Mouse (Mus musculus): ENCODE data around the gene Nme7.
A peak's percentile ranks its signal among the peaks of the same experiment; 100 is the strongest.

Gene Nme7

GRCm38 (mm10) chr1:164434049-164434448 lies 130.1 kb downstream of the Nme7 start:
- DNase-seq (ENCODE audit: low read depth, low spot score), result no peak

DNA sequence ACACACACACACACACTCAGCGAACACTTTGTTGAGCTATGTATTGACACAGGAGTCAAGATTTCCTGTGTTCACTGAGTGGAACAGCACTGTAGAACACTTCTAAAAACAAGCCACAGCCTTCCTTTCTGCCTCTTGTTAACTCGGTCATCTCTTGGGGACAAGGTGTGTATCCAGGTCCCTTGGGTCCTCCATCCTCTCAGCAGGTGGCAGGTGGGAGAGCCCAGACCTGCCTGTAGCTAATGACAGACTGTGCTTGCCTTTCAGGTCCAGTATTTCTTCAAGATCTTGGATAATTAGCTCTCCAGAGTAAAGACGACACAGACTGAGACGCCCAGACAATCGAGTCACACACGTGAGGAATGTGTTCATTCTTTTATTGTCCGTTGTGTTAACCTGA lies 132.8 kb downstream of the Nme7 start:
- no peak for DNase-seq (ENCODE audit: low read depth, low spot score)

DNA sequence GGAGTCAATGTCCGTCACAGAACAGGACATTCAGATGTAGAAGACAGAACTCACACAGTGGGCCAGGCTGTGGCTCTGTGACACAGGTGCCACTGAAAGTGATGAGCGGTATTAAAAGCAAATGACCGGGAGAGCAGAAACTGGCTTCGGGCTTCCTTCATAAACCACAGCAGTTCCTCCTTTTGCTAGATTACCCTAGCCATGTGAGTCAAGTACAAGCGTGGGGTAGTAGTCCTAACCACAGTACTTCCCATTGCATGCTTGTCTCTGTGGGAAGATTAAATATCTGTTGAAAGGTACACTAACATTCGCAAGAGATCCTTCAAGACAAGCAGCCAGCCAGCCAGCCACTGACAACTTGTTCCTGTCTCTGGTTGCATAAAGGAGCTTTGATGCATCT lies 136.3 kb downstream of the Nme7 start:
- DNase-seq (ENCODE audit: low read depth, low spot score), result no peak

- no peak for DNase-seq (ENCODE audit: low read depth, low spot score)
These were observed 136.9 kb downstream of the Nme7 start for GRCm38 (mm10) chr1:164440708-164441407.

GRCm38 (mm10) chr1:164441408-164441974 lies 137.6 kb downstream of the Nme7 start:
- DNase-seq (ENCODE audit: low read depth, low spot score), result no peak

- DNase-seq (ENCODE audit: low read depth, low spot score), result no peak
These were observed 141.8 kb downstream of the Nme7 start for GRCm38 (mm10) chr1:164445620-164446162.

DNA sequence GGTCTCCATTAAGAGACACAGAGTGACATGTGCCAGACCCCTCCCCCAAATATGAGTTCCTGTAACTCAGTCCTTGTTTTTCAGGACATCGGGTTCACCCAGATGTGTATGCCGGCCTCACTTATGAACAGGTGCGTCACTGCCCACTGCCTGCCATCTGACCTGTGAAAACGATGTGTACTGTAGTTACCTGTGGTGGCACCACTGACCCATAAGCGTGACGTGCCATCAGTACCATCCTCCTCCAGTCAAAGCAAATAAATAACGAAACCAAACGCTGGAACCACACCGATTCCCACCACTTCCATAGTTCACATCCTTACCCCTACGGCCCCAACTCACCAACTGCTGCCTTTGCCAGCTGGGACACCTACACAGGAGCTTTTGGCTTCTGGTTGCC lies 142.6 kb downstream of the Nme7 start:
- no peak for DNase-seq (ENCODE audit: low read depth, low spot score)

DNA sequence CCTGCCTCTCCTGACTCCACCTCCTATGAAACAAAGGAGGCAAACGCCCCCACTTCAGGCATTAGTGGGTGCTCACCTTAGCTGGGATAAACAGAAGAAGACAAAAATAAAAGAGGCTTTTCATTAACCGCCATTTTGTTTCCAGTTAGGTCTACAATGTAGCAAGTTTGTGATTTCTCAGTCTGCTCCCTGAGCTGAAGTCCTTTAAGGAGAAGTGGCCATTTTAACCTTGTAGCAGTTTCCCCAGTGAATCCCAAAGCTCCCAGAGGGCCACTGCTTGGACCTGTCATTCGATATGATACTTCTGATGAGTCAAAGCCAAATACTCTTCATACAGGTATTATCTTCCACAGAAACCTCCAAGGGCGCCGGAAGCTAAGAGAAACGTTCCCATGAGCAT lies 143.6 kb downstream of the Nme7 start:
- DNase-seq (ENCODE audit: low read depth, low spot score), result no peak

DNA sequence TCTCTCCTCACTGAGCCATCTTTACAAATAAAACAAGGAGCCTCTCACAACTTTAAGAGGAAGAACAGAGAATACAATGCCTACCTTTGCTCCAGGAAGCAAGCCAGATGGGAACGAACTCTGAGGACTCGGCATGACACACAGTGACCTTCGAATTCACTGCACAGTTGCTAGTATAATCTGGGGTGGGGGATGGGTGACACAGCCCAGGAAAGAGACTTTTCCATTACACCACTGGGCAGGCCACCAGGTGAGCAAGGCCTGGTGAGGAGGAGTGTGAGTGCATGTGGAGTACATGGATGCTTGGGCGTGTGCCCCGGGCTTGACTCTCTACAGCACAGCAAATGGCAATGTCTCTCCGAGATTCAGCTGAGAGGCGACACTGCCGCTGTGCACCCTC lies 145.7 kb downstream of the Nme7 start:
- DNase-seq (ENCODE audit: low read depth, low spot score), result no peak

- DNase-seq (ENCODE audit: low read depth, low spot score), result no peak
These were observed 146.3 kb downstream of the Nme7 start for GRCm38 (mm10) chr1:164450231-164450630.

DNA sequence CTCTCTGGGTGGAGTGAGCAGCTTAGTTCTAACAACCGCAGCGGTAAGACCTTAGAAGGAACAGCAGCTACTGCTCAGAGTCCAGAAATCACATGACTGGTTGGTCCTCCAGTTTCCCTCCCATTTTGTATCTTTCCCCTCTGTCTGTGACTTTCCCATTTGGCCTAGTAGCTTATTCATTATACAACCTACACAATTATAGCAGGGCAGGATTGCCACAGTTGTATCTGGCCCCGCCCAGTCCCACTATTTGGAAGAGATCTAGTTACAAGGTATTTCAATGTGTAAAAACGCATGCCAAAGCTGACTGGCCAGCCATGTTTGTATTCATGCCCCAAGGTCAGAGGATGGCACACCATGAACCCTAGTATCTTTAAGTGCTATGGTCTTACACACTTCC lies 146.7 kb downstream of the Nme7 start:
- DNase-seq (ENCODE audit: low read depth, low spot score), result no peak

- DNase-seq (ENCODE audit: low read depth, low spot score), result no peak
These were observed 147.4 kb downstream of the Nme7 start for GRCm38 (mm10) chr1:164451346-164451745.

DNA sequence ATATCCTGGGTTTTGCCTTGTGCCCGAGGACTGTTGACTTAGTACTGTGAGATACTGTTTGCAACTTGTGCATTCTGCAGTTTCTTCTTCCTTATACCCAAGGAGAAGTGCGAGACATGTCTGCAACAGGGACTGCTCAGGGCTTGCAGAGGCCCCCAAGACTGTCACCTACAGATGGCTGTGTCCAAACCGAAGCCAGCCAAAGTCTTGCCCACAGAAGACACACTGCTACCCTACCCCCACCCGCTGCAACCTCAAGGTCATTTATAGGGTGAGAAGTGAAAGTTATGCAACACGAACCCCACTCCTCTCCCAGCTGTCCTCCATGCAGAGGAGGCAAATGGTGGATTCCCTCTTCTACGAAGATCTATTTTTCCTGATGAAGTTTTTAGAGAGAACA lies 148.7 kb downstream of the Nme7 start:
- no peak for DNase-seq (ENCODE audit: low read depth, low spot score)

DNA sequence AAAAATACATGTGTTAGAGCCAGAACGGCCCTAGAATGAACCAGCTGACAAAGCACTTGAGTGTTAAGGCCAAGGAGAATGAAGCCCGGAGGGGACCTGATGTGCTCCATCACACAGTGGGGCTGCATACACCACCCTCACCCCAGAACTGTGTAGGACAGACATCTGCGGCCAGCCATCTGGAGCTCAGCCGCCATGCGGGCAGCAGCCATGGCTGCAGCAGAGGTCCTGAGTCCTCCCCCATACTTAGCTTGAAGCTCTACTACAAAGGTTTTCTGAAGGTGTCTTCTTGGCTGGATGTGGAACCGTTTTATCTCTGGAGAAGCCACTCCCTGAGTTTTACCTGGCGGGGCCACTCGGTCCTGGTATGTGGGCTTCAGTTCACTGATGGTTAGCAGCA lies 149.2 kb downstream of the Nme7 start:
- DNase-seq (ENCODE audit: low read depth, low spot score), result no peak

- DNase-seq (ENCODE audit: low read depth, low spot score), result no peak
These were observed 149.8 kb downstream of the Nme7 start for GRCm38 (mm10) chr1:164453739-164454138.

GRCm38 (mm10) chr1:164454747-164455400 lies 151.0 kb downstream of the Nme7 start:
- DNase-seq (ENCODE audit: low read depth, low spot score), result no peak

GRCm38 (mm10) chr1:164455614-164456013 lies 151.7 kb downstream of the Nme7 start:
- no peak for DNase-seq (ENCODE audit: low read depth, low spot score)

- DNase-seq (ENCODE audit: low read depth, low spot score), result no peak
These were observed 152.1 kb downstream of the Nme7 start for GRCm38 (mm10) chr1:164456065-164456464.

GRCm38 (mm10) chr1:164456731-164457130 lies 152.8 kb downstream of the Nme7 start:
- no peak for DNase-seq (ENCODE audit: low read depth, low spot score)

DNA sequence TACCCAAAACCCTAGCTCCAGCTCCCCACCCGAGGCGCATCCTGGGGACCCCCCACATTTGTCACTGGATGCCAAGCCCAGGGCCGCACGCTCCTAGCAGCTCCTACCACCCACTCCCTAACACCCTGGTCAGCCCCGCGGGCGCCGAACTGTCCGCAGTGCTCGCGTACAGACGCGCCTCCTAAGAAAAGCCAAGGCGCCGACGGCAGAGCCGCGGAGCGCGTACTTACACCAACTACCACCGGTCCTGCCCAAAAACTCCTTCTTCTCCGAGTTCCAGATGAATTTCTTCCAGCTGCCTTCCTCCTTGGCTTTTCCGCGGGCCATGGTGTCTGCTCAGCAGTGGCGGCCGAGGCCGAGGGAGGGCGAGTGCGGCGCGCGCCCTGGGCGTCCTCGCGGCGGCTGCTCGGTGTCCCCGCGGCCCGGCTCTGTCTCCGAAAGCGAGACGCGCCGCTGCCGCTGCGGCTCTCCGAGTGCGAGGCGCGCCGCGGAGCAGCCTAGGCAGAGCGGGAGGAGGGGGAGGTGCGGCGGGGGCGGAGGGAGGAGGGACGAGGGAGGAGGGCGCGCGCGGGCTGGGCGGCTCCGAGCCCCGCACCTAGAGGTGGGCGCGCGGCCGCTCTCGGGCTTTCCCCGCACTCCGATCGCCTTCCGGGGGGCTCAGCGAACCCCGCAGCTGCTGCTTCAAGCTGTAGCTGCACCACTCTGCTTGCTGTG lies 153.8 kb downstream of the Nme7 start:
- no peak for DNase-seq (ENCODE audit: low read depth, low spot score)

GRCm38 (mm10) chr1:164458245-164458613 lies 154.3 kb downstream of the Nme7 start, which contains the start of gene Atp1b1:
Gene Atp1b1 (minus strand): TSS chr1:164458355.
- peak; percentile 72 for DNase-seq (ENCODE audit: low read depth, low spot score)

GRCm38 (mm10) chr1:164458621-164459051 lies 154.7 kb downstream of the Nme7 start:
- DNase-seq (ENCODE audit: low read depth, low spot score), result peak; percentile 58

Data from skeletal muscle tissue, adult 2 months (tissue).